Mouse (Mus musculus) layer of hippocampus, adult 2 months (tissue): ENCODE data around the gene Col12a1. TPM values are rescaled to one million over a fixed set of nuclear protein-coding genes. Genes with fewer than 3 reads are reported as not detected.
A peak's percentile ranks its signal among the peaks of the same experiment; 100 is the strongest.

Experiments
- DNase-seq, 2 experiments: peaks; one replicate each; pipeline ENCODE4 v3.0.0; 2022; ENCODE audit warnings: low spot score in 2 of 2
- H3K27ac ChIP-seq: fragments of 200-600 bp; 2 replicates; pipeline ENCODE4 v1.8.1; 2022
- H3K4me3 ChIP-seq: fragments of 200-600 bp; 2 replicates; pipeline ENCODE4 v1.8.1; 2022; ENCODE audit warnings: mild to moderate bottlenecking
- CTCF ChIP-seq: fragments of 200-600 bp; conservative IDR thresholded peaks from 2 replicates; pipeline ENCODE4 v1.8.1; 2022; ENCODE audit warnings: antibody characterized with exemption, mild to moderate bottlenecking, moderate library complexity
- long read RNA-seq, 2 experiments: library from polyadenylated mRNA; stranded (forward); transcript quantifications; one replicate each; pipeline ENCODE4 v2.0.0; 2021; ENCODE audit warnings: borderline mapping rate in 2 of 2
- total RNA-seq, 2 experiments: library from RNA; stranded (reverse); gene quantifications; 2 replicates each; pipeline ENCODE4 v1.2.3; 2021

The Col12a1 gene
- total RNA-seq: 1 to 10 TPM; 6.6 to 7.8 TPM
- long read RNA-seq, experiment 1, partial matches to known transcripts: 2 of 2 reads
- long read RNA-seq, experiment 1, other reads (novel, unspliced or antisense): 0 of 2 reads
- long read RNA-seq, experiment 2, partial matches to known transcripts: 1 of 3 reads
- long read RNA-seq, experiment 2, other reads (novel, unspliced or antisense): 2 of 3 reads

GRCm38 (mm10) chr9:79718481-79719370 lies at the start of gene Col12a1:
Gene Col12a1, minus strand, starts transcription at chr9:79718831.
- no peak within 1 kb of the TSS for H3K27ac ChIP-seq
- no peak for TF ChIP-seq CTCF
- DNase-seq: no peak

DNA sequence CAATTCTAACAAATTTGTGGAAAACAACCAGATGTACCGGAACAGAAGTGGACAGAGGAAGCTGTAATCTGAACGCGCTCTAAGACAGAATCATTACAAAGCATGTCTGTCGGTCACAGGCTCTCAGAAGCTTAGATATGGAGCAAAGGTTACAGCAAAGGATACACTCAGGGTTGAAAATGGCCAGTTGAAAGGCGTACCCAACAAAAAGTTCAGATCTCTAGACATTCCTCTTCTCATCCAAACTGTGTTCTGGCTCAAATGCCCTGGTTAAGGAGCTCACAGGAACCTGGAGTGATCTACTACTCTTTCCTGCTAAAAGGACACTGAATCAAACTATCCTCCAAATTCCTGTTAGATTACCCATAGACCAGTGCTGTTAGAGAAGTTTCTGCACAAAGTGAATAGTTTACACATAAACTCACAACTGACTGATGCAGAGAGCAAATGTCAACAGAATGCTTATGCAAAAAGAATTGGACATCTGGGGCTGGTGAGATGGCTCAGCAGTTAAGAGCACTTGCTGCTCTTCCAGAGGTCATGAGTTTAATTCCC lies 48.4 kb upstream of the Col12a1 start:
- H3K27ac ChIP-seq: no peak overlapping the region
- no peak for TF ChIP-seq CTCF
- H3K4me3 ChIP-seq: no peak overlapping the region
- no peak for DNase-seq

More at GRCm38 (mm10) chr9:79718481-79719370, at the start of gene Col12a1:
- peak within 1 kb of the TSS; percentile 50 for H3K4me3 ChIP-seq

DNA sequence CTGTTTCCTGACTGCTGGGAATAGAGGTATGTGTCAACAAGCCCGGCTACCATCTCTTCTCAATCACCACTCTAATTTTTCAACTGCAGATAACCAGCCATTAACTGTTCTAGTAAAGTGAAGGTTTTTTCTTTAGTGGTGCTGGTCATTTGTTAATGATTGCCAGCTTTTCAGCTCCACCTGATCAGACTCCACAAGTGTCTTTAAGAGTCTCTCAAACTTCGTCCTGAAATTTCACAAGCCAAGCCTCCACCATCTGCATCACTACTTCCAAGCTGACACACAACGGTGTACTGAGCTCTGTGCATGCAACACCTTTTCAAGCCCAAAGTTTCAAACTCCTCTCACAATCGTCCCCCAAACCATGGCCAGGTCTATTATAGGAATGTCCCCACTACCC lies 46.7 kb upstream of the Col12a1 start:
- DNase-seq: no peak
- TF ChIP-seq CTCF: no peak
- H3K4me3 ChIP-seq: no peak overlapping the region
- no peak overlapping the region for H3K27ac ChIP-seq

DNA sequence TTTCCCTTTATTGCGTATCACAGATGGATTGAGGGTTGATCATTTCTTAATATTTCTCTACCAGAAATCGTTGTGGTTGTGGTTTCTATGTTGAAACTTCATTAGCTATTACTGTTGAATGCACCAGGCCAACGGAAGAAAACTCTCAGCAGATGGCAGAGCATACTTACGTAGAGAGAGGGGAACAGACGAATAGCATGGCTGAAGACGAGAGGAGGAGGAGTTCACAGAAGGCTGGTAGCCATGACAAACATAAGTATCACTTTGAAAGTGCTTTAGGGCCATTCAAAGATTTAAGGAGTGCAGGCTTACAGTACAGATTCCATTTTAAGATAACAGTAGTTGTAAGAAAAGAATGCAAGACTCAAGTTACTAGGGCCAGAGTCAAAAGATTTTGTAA lies 43.9 kb upstream of the Col12a1 start:
- DNase-seq: no peak
- H3K27ac ChIP-seq: no peak overlapping the region
- no peak overlapping the region for H3K4me3 ChIP-seq
- TF ChIP-seq CTCF: no peak

GRCm38 (mm10) chr9:79760076-79760475 lies 41.4 kb upstream of the Col12a1 start:
- DNase-seq: no peak
- peak overlapping the region; percentile 80 for H3K4me3 ChIP-seq
- no peak for TF ChIP-seq CTCF
- H3K27ac ChIP-seq: peak overlapping the region; percentile 94

- DNase-seq: peak; percentile 94 to 96
- Histone ChIP-seq H3K4me3 (peak within 1 kb of the TSS; percentile 80), H3K27ac (peak within 1 kb of the TSS; percentile 94)
- 0 out of 2 replicates have a peak, but pooled peaks have one; percentile 20 for TF ChIP-seq CTCF
Observed at GRCm38 (mm10) chr9:79759385-79760005, 40.9 kb upstream of the Col12a1 start, which contains the start of gene Cox7a2. Gene Cox7a2, minus strand, starts transcription at chr9:79759878.

GRCm38 (mm10) chr9:79755311-79755710 lies 36.7 kb upstream of the Col12a1 start:
- no peak overlapping the region for H3K4me3 ChIP-seq
- TF ChIP-seq CTCF: no peak
- H3K27ac ChIP-seq: no peak overlapping the region
- DNase-seq: no peak

GRCm38 (mm10) chr9:79751846-79752245 lies 33.2 kb upstream of the Col12a1 start:
- no peak for DNase-seq
- Histone ChIP-seq H3K4me3 (no peak overlapping the region), H3K27ac (no peak overlapping the region)
- no peak for TF ChIP-seq CTCF

DNA sequence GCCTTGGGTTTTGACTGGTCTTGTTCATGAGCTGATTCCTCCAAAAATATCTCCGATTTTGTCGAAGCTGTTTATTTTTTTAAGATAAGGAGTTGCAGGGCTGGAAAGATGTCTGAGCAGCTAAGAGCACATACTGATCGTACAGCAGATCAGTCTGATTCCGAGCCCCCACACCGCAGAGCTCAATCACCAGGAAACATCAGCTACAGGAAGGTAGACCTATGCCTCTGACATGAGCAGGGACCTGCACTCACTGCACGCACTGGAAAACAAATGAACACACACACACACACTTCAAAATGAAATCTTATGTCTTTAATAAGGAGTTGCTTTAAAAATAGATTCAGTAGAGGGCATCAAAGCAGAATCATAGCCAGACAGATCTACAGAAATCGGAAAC lies 32.1 kb upstream of the Col12a1 start:
- no peak for TF ChIP-seq CTCF
- DNase-seq: no peak
- no peak overlapping the region for H3K4me3 ChIP-seq
- no peak overlapping the region for H3K27ac ChIP-seq

GRCm38 (mm10) chr9:79745036-79745435 lies 26.4 kb upstream of the Col12a1 start:
- Histone ChIP-seq H3K27ac (no peak overlapping the region), H3K4me3 (no peak overlapping the region)
- no peak for TF ChIP-seq CTCF
- DNase-seq: no peak

DNA sequence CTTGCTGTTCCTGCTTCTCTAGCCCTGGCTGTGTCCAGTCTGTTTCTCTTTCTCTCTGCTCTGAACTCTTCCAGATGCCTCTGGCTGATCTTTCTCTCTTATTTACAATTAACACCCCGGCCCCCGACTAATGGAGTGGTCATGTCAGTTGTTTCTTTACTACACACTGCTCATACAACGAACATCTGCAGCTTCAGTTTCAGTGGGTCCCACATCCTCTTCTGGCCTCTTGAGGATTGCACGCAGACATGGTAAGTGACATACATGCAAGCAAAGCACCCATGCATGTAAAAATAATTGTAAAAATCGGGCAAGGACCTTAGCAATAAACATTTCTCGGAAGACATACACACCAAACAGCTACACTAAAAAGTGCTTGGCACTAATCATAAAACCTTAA lies 17.0 kb upstream of the Col12a1 start:
- Histone ChIP-seq H3K4me3 (no peak overlapping the region), H3K27ac (no peak overlapping the region)
- DNase-seq: no peak
- TF ChIP-seq CTCF: no peak

- H3K27ac ChIP-seq: no peak overlapping the region
- DNase-seq: no peak
- no peak for TF ChIP-seq CTCF
- no peak overlapping the region for H3K4me3 ChIP-seq
Observed at GRCm38 (mm10) chr9:79730301-79730700, 11.7 kb upstream of the Col12a1 start.

GRCm38 (mm10) chr9:79723090-79723489 lies 4.5 kb upstream of the Col12a1 start:
- Histone ChIP-seq H3K4me3 (no peak overlapping the region), H3K27ac (no peak overlapping the region)
- peak; percentile 89 for TF ChIP-seq CTCF
- peak; percentile 38 to 47 for DNase-seq
